Mouse (Mus musculus) fibroblast of lung, adult 2 months (primary cell): Measurements from ENCODE around the gene Bod1l.
A peak's percentile ranks its signal among the peaks of the same experiment; 100 is the strongest.

ENCODE experiments used
- DNase-seq: peaks from one replicate; pipeline ENCODE4 v3.0.0-alpha.2; 2011; ENCODE audit warnings: low read depth

Bod1l gene

GRCm38 (mm10) chr5:41844147-41844529, at the start of gene Bod1l:
Bod1l (minus strand) TSS chr5:41844315.
- peak; percentile 90 for DNase-seq

GRCm38 (mm10) chr5:41893351-41893750, 49.2 kb upstream of the Bod1l start:
- DNase-seq = no peak

- no peak for DNase-seq
Measured at GRCm38 (mm10) chr5:41890871-41891270, 46.8 kb upstream of the Bod1l start.

GRCm38 (mm10) chr5:41889245-41889849, 45.2 kb upstream of the Bod1l start:
- DNase-seq = no peak

GRCm38 (mm10) chr5:41888834-41889233, 44.7 kb upstream of the Bod1l start:
- no peak for DNase-seq

- DNase-seq = peak; percentile 48
Measured at GRCm38 (mm10) chr5:41887738-41888137, 43.6 kb upstream of the Bod1l start.

GRCm38 (mm10) chr5:41884563-41884962, 40.4 kb upstream of the Bod1l start:
- no peak for DNase-seq

- peak; percentile 27 for DNase-seq
Measured at GRCm38 (mm10) chr5:41871164-41871563, 27.0 kb upstream of the Bod1l start.

GRCm38 (mm10) chr5:41855781-41856180, 11.7 kb upstream of the Bod1l start:
- DNase-seq = no peak

- DNase-seq = no peak
Measured at GRCm38 (mm10) chr5:41845558-41845937, 1.4 kb upstream of the Bod1l start.

GRCm38 (mm10) chr5:41844820-41845557, 874 bp upstream of the Bod1l start:
- DNase-seq = no peak

- no peak for DNase-seq
Measured at GRCm38 (mm10) chr5:41843419-41844146, 532 bp downstream of the Bod1l start.

- DNase-seq = no peak
Measured at GRCm38 (mm10) chr5:41842681-41843080, 1.4 kb downstream of the Bod1l start.

GRCm38 (mm10) chr5:41841735-41842134, 2.4 kb downstream of the Bod1l start:
- no peak for DNase-seq

- no peak for DNase-seq
Measured at GRCm38 (mm10) chr5:41830100-41830499, 14.0 kb downstream of the Bod1l start.

- DNase-seq = no peak
Measured at GRCm38 (mm10) chr5:41821158-41821557, 23.0 kb downstream of the Bod1l start.

GRCm38 (mm10) chr5:41820530-41820929, 23.6 kb downstream of the Bod1l start:
- no peak for DNase-seq

GRCm38 (mm10) chr5:41812516-41812915, 31.6 kb downstream of the Bod1l start:
- no peak for DNase-seq

GRCm38 (mm10) chr5:41811279-41811678, 32.8 kb downstream of the Bod1l start:
- DNase-seq = no peak

- no peak for DNase-seq
Measured at GRCm38 (mm10) chr5:41807383-41807782, 36.7 kb downstream of the Bod1l start.

- DNase-seq = no peak
Measured at GRCm38 (mm10) chr5:41806176-41806575, 37.9 kb downstream of the Bod1l start.

- DNase-seq = no peak
Measured at GRCm38 (mm10) chr5:41805085-41805484, 39.0 kb downstream of the Bod1l start.

GRCm38 (mm10) chr5:41804643-41805042, 39.5 kb downstream of the Bod1l start:
- no peak for DNase-seq
